Mouse (Mus musculus) CD4-positive, CD25-positive, alpha-beta regulatory T cell (primary cell): ENCODE measurements around the gene Tep1. TPM values are rescaled to one million over a fixed set of nuclear protein-coding genes. Genes with fewer than 3 reads are reported as not detected.

Experiments
- polyA plus RNA-seq: library from polyadenylated mRNA; unstranded; fragments of 100-300 nt; shearing (Covaris generic); gene quantifications from one replicate; pipeline ENCODE4 v1.2.1, GENCODE M21; 2017

Gene Tep1
- 20.9 TPM for polyA plus RNA-seq

GRCm38 (mm10) chr14:50869889-50870804 is at the start of gene Tep1:
Gene Tep1, minus strand, starts transcription at chr14:50870560.

GRCm38 (mm10) chr14:50897374-50897765 is 27.0 kb upstream of the Tep1 start, which contains the start of gene Klhl33:
Gene Klhl33, minus strand, starts transcription at chr14:50897507.

GRCm38 (mm10) chr14:50807487-50808072 is 62.8 kb downstream of the Tep1 start, which contains the start of the genes Ccnb1ip1 and Parp2:
Gene Ccnb1ip1, minus strand, starts transcription at chr14:50807732.
Gene Parp2, plus strand, starts transcription at chr14:50807841.

GRCm38 (mm10) chr14:50785251-50785637 is 85.1 kb downstream of the Tep1 start, which contains the start of gene Ttc5:
Gene Ttc5, minus strand, starts transcription at chr14:50785519.

Other genes starting within 250 kb of the Tep1 start
- gene Olfr745, start 231.2 kb downstream of the Tep1 start, polyA plus RNA-seq: not detected
- not detected for gene Olfr746, start 223.5 kb downstream of the Tep1 start, polyA plus RNA-seq
- gene Olfr747, start 177.4 kb downstream of the Tep1 start, polyA plus RNA-seq: not detected
- 0.08 TPM for gene Olfr748, start 163.2 kb downstream of the Tep1 start, polyA plus RNA-seq
- gene Olfr749, start 125.5 kb downstream of the Tep1 start, polyA plus RNA-seq: 0.18 TPM
- 119 TPM for gene Ttc5, start 85.0 kb downstream of the Tep1 start, polyA plus RNA-seq
- gene Ccnb1ip1, start 62.8 kb downstream of the Tep1 start, polyA plus RNA-seq: not detected
- gene Parp2, start 62.7 kb downstream of the Tep1 start, polyA plus RNA-seq: 78.8 TPM
- 0.12 TPM for gene Klhl33, start 26.9 kb upstream of the Tep1 start, polyA plus RNA-seq
- 106 TPM for gene Osgep, start 54.3 kb upstream of the Tep1 start, polyA plus RNA-seq
- gene Apex1, start 54.4 kb upstream of the Tep1 start, polyA plus RNA-seq: 67.8 TPM
- gene Pip4p1, start 60.3 kb upstream of the Tep1 start, polyA plus RNA-seq: 76.7 TPM
- gene Pnp, start 60.5 kb upstream of the Tep1 start, polyA plus RNA-seq: 45.5 TPM
- gene Gm49342, start 74.0 kb upstream of the Tep1 start, polyA plus RNA-seq: not detected
- 0.36 TPM for gene Pnp2, start 85.4 kb upstream of the Tep1 start, polyA plus RNA-seq
- gene Rnase10, start 137.2 kb upstream of the Tep1 start, polyA plus RNA-seq: not detected
- gene Rnase9, start 171.3 kb upstream of the Tep1 start, polyA plus RNA-seq: not detected
- gene Rnase11, start 179.6 kb upstream of the Tep1 start, polyA plus RNA-seq: not detected
- gene Rnase12, start 187.1 kb upstream of the Tep1 start, polyA plus RNA-seq: not detected
- 0.20 TPM for gene Olfr750, start 203.9 kb upstream of the Tep1 start, polyA plus RNA-seq
- gene Rnase4, start 220.5 kb upstream of the Tep1 start, polyA plus RNA-seq: 12.8 TPM
- gene Ang, start 220.6 kb upstream of the Tep1 start, polyA plus RNA-seq: 3.1 TPM
- not detected for gene Eddm3b, start 243.9 kb upstream of the Tep1 start, polyA plus RNA-seq